Mouse (Mus musculus) neural tube, embryonic 11.5 days (tissue): ENCODE data around the gene Dynll1. TPM values are rescaled to one million over a fixed set of nuclear protein-coding genes. Genes with fewer than 3 reads are reported as not detected.

ENCODE experiments used
- polyA plus RNA-seq: library from polyadenylated mRNA; unstranded; fragments of >200 nt; fragmentation: Nextera tagmentation; extraction: Ambion mirVana; gene quantifications from 2 replicates; pipeline ENCODE4 v1.2.1, GENCODE M21; 2014

Dynll1 gene
- polyA plus RNA-seq, 1 experiment from 2014 or later, result 1,631 TPM

Other genes starting within 250 kb of the Dynll1 start
- 27.2 and 29.5 TPM in 2 replicates for gene Gm10401, start 202.7 kb downstream of the Dynll1 start, polyA plus RNA-seq
- 27.7 and 31.3 TPM in 2 replicates for gene Acads, start 181.7 kb downstream of the Dynll1 start, polyA plus RNA-seq
- gene Unc119b, start 166.0 kb downstream of the Dynll1 start, polyA plus RNA-seq, result 67.7 and 73.4 TPM in 2 replicates
- gene Mlec, start 142.8 kb downstream of the Dynll1 start, polyA plus RNA-seq, result 50.1 and 56.9 TPM in 2 replicates
- gene Cabp1, start 106.6 kb downstream of the Dynll1 start, polyA plus RNA-seq, result 11.4 and 12.3 TPM in 2 replicates
- 121 and 122 TPM in 2 replicates for gene Pop5, start 65.2 kb downstream of the Dynll1 start, polyA plus RNA-seq
- gene Rnf10, start 28.1 kb downstream of the Dynll1 start, polyA plus RNA-seq, result 106 and 119 TPM in 2 replicates
- 58.5 and 61.0 TPM in 2 replicates for gene Coq5, start 21.3 kb downstream of the Dynll1 start, polyA plus RNA-seq
- gene Srsf9, start 26.2 kb upstream of the Dynll1 start, polyA plus RNA-seq, result 327 and 330 TPM in 2 replicates
- 40.4 and 42.3 TPM in 2 replicates for gene Gatc, start 40.2 kb upstream of the Dynll1 start, polyA plus RNA-seq
- gene Triap1, start 40.2 kb upstream of the Dynll1 start, polyA plus RNA-seq, result 55.6 and 60.2 TPM in 2 replicates
- gene Cox6a1, start 48.0 kb upstream of the Dynll1 start, polyA plus RNA-seq, result 799 and 803 TPM in 2 replicates
- 138 and 147 TPM in 2 replicates for gene Msi1, start 128.6 kb upstream of the Dynll1 start, polyA plus RNA-seq
- gene Pla2g1b, start 165.3 kb upstream of the Dynll1 start, polyA plus RNA-seq, result not detected in 2 replicates
- 15.5 and 23.5 TPM in 2 replicates for gene Sirt4, start 183.7 kb upstream of the Dynll1 start, polyA plus RNA-seq
- 13.3 and 13.7 TPM in 2 replicates for gene Pxn, start 205.7 kb upstream of the Dynll1 start, polyA plus RNA-seq